Mouse (Mus musculus): Measurements from ENCODE around the gene Dip2b. TPM values are rescaled to one million over a fixed set of nuclear protein-coding genes. Genes with fewer than 3 reads are reported as not detected.

The Dip2b gene
- polyA plus RNA-seq, 1 experiment from 2014 or later: 16.3 TPM

DNA sequence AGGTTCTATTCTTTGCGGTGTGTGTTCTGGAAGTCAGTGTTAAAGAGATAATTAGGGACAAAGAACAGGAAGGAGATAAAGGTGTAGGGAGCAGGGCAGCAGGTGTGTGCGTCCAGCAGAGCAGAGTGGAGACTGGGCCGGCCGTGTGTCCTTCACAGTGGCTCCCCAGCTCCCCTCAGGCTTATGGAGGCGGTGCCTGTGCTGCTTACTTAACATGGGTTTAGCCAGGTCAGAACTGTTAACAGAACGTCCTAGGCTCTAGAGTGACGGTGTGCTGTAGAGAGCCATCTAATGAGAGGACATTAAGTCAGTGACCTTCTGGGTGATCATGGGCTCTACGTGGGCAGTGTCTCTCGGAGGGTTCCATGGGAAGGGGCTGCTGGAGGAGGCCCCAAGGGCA is 73.4 kb downstream of the Dip2b start:
- no peak for ATAC-seq (ENCODE audit: insufficient number of reproducible peaks, low FRiP score)
- H3K4me3 ChIP-seq: no peak overlapping the region
- WGBS: 50% methylated on average over 9 of the region's 9 CpGs

DNA sequence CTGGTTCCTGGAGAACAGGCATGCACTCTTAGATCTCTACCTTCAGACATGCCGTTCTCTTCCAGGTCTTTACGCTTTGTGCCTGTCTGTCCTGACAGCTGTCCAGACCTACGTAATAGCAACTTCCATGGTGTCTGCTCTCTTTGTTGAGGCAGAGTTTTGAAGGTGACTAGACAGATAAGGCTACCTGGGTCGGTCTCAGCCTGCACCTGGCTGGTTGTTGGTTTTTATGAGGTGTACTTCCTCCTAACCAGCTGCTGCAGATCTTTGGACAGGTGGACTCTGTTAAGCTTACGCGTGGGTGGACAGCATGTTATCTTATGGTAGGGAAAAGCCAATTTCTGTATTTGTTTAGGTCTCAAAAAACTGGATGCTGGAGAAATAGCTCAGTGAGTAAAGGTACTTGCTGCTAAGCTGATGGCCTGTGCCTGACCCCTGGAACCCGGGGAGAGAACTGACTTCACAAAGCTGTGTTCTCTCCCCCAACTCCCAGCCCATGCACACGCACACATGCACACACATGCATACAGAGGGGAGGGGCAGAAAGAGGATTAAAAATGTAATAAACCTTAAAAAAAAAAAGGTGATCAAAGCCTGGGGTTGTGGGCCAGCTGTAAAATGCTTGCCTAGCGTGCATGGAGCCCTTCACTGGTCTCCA is 74.0 kb downstream of the Dip2b start:
- Histone ChIP-seq H3K4me3 (no peak overlapping the region), H3K36me3 (peaks cover 11% of the 10 kb centered on the region), H3K9ac (no peak overlapping the region), H3K9me3 (replicated peaks) (no peaks in the 10 kb centered on the region), H3K27ac (ENCODE audit: poor library complexity, severe bottlenecking) (peak overlapping the region; percentile 67), H3K4me1 (replicated peaks) (peaks cover 66% of the 10 kb centered on the region), H3K27me3 (replicated peaks) (no peaks in the 10 kb centered on the region), H3K4me2 (no peak overlapping the region)
- ATAC-seq (ENCODE audit: insufficient number of reproducible peaks, low FRiP score): no peak
- 71% methylated on average over 9 of the region's 9 CpGs for WGBS

More for the DNA sequence above, 73.4 kb downstream of the Dip2b start:
- Histone ChIP-seq H3K27me3 (replicated peaks) (no peaks in the 10 kb centered on the region), H3K36me3 (peaks cover 11% of the 10 kb centered on the region), H3K4me1 (replicated peaks) (peaks cover 72% of the 10 kb centered on the region), H3K4me2 (no peak overlapping the region), H3K9me3 (replicated peaks) (no peaks in the 10 kb centered on the region), H3K27ac (ENCODE audit: poor library complexity, severe bottlenecking) (peak overlapping the region; percentile 67), H3K9ac (no peak overlapping the region)

DNA sequence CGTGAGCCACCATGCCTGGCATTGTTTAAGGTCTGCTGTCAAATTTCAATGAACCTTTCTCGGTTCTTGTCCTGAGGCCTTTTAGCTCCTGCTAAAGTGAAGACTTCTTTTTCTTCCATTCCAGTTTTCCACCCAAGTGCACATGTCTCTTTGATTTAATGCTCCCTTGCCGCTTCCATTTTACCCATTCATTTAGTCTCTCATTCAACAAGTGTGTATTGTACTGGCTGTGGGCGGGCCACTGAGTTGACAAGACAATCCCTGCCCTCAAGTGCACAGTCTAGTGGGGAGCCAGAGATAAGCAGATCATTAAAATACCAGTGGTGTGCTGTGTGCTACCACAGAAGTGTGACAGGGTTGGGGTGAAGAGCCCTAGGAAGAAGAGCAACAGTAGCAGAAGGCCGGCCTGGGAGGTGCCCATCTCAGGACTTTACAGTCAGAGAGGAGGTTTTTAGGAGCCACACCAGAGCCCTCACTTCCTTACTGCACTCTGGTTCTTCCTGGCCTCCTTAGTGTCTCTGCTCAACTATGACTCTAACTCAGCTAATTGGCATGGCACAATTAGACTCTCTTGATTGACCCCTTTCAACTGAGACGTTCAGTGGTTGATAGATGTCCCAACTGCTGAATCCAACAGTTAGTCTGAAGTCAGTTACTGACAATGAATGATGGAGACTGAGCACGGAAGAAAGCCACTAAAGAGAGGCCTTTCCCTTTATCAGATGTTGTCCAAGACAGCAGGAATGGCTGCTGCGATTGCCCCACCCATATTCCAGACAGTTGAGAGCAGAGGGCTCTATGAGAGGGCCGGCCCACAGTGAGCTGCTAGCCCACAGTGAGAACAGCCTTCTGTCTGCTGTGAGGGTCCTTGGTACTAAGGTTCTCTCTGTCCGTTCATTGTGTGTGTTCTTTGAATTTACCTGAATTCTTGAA is 75.1 kb downstream of the Dip2b start:
- no peak overlapping the region for H3K4me2 ChIP-seq
- no peak overlapping the region for H3K9ac ChIP-seq
- H3K27me3 ChIP-seq (replicated peaks): no peaks in the 10 kb centered on the region
- H3K4me3 ChIP-seq: no peak overlapping the region
- ATAC-seq (ENCODE audit: insufficient number of reproducible peaks, low FRiP score): no peak
- H3K27ac ChIP-seq (ENCODE audit: poor library complexity, severe bottlenecking): peak overlapping the region; percentile 21; the same call in 1 of the 2 replicates
- no peaks in the 10 kb centered on the region for H3K9me3 ChIP-seq (replicated peaks)
- 55% methylated on average over 10 of the region's 10 CpGs for WGBS
- H3K4me1 ChIP-seq (replicated peaks): peaks cover 56% of the 10 kb centered on the region
- H3K36me3 ChIP-seq: peaks cover 20% of the 10 kb centered on the region

DNA sequence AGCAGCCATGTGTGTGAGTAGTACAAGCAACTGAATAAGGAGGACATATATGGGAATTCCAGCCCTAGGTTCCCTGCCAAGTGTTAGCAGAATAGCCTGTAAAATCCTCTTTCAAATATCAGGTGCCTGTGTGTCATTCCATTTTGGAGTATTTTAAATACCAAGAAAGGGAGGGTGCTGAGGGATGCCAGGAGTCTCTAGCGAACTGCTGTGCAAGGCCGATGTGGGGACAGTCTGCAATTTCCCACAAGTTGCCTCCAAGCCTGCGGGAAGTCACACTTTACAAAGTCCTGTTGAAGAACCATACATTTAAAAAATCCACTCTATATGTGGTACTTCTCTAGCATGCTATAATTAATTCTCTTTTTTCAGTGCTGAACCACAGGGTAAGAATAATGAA is 77.0 kb downstream of the Dip2b start:
- no peaks in the 10 kb centered on the region for H3K27me3 ChIP-seq (replicated peaks)
- 91% methylated on average over 3 of the region's 3 CpGs for WGBS
- H3K9ac ChIP-seq: no peak overlapping the region
- H3K4me2 ChIP-seq: no peak overlapping the region
- no peak overlapping the region for H3K27ac ChIP-seq (ENCODE audit: poor library complexity, severe bottlenecking)
- peaks cover 50% of the 10 kb centered on the region for H3K4me1 ChIP-seq (replicated peaks)
- no peak for ATAC-seq (ENCODE audit: insufficient number of reproducible peaks, low FRiP score)
- H3K9me3 ChIP-seq (replicated peaks): no peaks in the 10 kb centered on the region
- peaks cover 24% of the 10 kb centered on the region for H3K36me3 ChIP-seq
- H3K4me3 ChIP-seq: no peak overlapping the region

DNA sequence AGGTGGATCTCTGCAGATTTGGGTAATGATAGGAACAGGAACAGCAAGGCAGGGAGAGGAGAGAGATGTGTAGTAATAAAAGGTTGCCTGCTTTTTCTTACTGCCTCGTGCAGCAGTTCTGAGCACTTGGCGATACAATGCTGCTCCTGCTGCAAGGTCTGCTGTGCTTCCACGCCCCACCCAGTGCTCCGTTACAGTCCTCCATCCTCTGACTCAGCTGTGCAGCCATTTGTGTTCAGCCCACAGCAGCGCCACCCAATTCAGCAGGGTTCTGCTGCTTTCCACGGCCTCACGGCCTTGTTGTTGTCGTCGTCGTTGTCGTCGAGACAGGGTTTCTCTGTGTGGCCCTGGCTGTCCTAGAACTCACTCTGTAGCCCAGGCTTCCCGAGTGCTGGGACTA is 77.9 kb downstream of the Dip2b start:
- Histone ChIP-seq H3K9me3 (replicated peaks) (no peaks in the 10 kb centered on the region), H3K27ac (ENCODE audit: poor library complexity, severe bottlenecking) (no peak overlapping the region), H3K4me1 (replicated peaks) (peaks cover 53% of the 10 kb centered on the region), H3K36me3 (peaks cover 24% of the 10 kb centered on the region), H3K9ac (no peak overlapping the region), H3K27me3 (replicated peaks) (no peaks in the 10 kb centered on the region), H3K4me2 (no peak overlapping the region), H3K4me3 (no peak overlapping the region)
- WGBS: 88% methylated on average over 13 of the region's 13 CpGs
- no peak for ATAC-seq (ENCODE audit: insufficient number of reproducible peaks, low FRiP score)

DNA sequence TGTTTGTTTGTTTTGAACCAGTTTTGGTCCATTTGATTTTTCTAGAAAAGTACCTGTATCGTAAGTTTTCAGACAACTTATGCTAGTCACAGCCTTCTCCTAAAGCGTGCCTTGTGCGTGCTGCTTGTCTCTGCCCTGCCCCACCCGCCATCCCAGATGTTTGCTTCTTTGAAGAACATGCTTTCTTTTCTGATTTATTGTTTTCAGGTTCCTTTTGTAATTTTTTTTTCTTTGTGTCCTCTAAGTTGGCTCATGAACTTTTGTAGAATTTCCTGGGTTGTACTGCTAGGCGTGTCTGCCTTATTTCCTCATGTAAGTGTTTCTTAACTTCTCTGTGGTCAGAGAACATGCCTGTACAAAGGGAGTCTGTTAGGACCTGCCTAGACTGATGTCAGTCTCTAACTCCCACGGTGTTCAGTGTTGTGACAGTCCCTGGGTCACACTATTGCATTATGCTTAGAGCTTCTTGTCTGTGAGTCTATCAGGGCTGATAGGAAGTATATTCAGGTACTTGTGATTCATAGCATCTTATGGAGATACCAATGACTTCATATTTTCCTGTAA is 80.8 kb downstream of the Dip2b start:
- Histone ChIP-seq H3K36me3 (peaks cover 24% of the 10 kb centered on the region), H3K9me3 (replicated peaks) (no peaks in the 10 kb centered on the region), H3K9ac (no peak overlapping the region), H3K27ac (ENCODE audit: poor library complexity, severe bottlenecking) (no peak overlapping the region), H3K4me1 (replicated peaks) (peaks cover 52% of the 10 kb centered on the region), H3K4me2 (no peak overlapping the region), H3K4me3 (no peak overlapping the region), H3K27me3 (replicated peaks) (no peaks in the 10 kb centered on the region)
- ATAC-seq (ENCODE audit: insufficient number of reproducible peaks, low FRiP score): no peak
- WGBS: 83% methylated on average over 6 of the region's 6 CpGs

DNA sequence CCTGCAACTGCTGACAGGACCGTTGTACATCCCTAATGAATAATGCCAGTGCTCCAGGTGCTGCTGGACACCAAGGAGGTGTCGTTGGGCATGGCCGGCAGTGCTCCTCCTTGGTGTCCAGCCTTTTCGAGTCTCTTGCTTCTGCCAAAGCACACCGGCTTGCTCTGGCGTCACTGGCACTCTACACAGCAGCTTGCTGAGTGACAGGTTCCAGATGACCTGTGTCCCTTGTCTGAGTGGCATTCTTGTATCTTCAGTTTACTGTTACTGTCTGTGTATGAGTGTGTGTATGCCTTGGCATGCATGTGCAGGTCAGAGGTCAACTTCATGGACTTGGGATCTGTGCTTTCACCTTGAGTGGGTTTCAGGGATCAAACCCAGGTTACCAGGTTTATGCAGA is 83.0 kb downstream of the Dip2b start:
- Histone ChIP-seq H3K27ac (ENCODE audit: poor library complexity, severe bottlenecking) (peak overlapping the region; percentile 69), H3K27me3 (replicated peaks) (no peaks in the 10 kb centered on the region), H3K9ac (peak overlapping the region; percentile 33; the same call in 1 of the 2 replicates), H3K9me3 (replicated peaks) (no peaks in the 10 kb centered on the region), H3K4me2 (peak overlapping the region; percentile 32), H3K4me3 (no peak overlapping the region), H3K4me1 (replicated peaks) (peaks cover 63% of the 10 kb centered on the region), H3K36me3 (peaks cover 16% of the 10 kb centered on the region)
- ATAC-seq (ENCODE audit: insufficient number of reproducible peaks, low FRiP score): peak; percentile 65; the same call in 1 of the 2 replicates
- WGBS: 38% methylated on average over 6 of the region's 6 CpGs

DNA sequence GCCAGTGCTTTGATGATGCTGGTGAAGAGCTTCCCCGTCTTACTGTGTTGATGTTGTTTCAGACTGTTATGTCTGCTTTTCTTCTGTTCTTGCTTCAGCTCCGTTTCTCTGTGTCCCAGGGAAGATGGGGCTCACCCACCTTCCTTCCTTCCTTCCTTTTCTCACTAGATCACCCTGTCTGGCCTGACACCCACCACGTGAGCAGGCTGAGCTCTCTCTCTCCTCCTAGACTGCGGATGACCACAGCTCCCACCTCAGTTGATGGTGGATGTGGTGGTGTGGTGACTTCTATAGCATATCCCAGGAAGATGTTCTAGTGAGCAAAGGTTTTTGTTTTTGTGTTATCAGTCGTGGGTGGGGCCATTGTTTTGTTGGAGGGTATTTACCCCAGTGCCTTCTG is 85.4 kb downstream of the Dip2b start:
- H3K27ac ChIP-seq (ENCODE audit: poor library complexity, severe bottlenecking): no peak overlapping the region

DNA sequence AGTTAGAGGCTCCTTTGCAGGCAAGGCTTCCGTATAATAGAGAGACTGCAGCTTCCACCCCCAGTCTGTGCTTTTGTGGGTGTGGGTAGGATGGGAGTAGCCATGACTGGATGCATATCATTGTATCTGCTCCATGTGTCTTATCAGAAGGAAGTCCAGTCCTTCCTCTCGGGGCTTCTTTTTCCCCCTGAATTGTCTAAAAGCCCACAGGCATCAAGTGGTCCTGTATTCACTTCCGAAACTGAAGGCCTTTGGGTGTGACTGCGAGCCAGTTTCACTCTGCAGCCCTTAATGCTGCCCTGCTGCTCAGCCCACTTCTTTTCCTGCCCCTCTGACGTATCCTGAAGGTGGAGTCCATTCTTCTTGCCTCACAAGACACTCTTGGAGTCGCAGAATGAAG is 86.8 kb downstream of the Dip2b start:
- no peak for ATAC-seq (ENCODE audit: insufficient number of reproducible peaks, low FRiP score)

More for the DNA sequence above, 85.4 kb downstream of the Dip2b start:
- Histone ChIP-seq H3K9ac (no peak overlapping the region), H3K4me2 (no peak overlapping the region), H3K36me3 (peaks cover 1% of the 10 kb centered on the region; the same call in 1 of the 2 replicates), H3K9me3 (replicated peaks) (no peaks in the 10 kb centered on the region), H3K4me1 (replicated peaks) (peaks cover 65% of the 10 kb centered on the region), H3K4me3 (no peak overlapping the region), H3K27me3 (replicated peaks) (no peaks in the 10 kb centered on the region)
- 60% methylated on average over 5 of the region's 5 CpGs for WGBS
- ATAC-seq (ENCODE audit: insufficient number of reproducible peaks, low FRiP score): no peak

DNA sequence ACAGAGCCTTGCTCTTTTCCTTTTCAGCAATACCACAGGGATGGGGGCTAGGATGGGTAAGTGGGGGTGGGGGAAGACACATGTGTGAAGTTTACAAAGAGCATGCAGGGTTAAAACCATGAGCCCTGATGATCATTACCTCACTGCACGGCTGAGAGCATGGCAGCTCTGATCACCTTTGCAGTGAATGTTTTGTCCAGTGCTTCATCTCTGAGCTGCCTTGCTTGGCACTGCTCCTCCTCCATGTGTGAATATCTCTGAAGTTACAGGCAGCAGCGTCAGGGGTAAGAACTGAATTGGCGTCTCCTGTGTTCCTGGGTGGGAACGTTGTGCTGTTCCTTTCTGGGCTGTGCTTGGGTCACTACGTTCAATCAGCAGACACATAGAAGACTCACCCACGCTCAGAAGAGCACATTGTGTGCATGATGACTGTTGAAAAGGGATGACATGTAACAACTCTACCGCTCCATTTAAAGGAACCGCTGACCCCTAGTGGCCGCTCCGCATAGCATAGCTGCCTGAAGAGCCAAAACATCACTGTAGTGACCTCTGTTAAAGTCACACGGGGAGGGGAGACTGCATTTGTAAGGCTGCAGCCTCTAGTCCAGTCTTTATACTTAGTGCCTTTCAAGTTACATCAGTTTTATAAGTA is 88.1 kb downstream of the Dip2b start:
- H3K9me3 ChIP-seq (replicated peaks): no peaks in the 10 kb centered on the region
- H3K27ac ChIP-seq (ENCODE audit: poor library complexity, severe bottlenecking): 0 out of 2 replicates have a peak overlapping the region, but pooled peaks have one; percentile 10
- no peak overlapping the region for H3K4me3 ChIP-seq
- peak; percentile 82 for ATAC-seq (ENCODE audit: insufficient number of reproducible peaks, low FRiP score)
- no peaks in the 10 kb centered on the region for H3K36me3 ChIP-seq
- 8% methylated on average over 11 of the region's 11 CpGs for WGBS
- no peaks in the 10 kb centered on the region for H3K27me3 ChIP-seq (replicated peaks)
- peaks cover 51% of the 10 kb centered on the region for H3K4me1 ChIP-seq (replicated peaks)
- peak overlapping the region; percentile 34 for H3K4me2 ChIP-seq
- 0 out of 2 replicates have a peak overlapping the region, but pooled peaks have one; percentile 24 for H3K9ac ChIP-seq

More for the DNA sequence above, 86.8 kb downstream of the Dip2b start:
- Histone ChIP-seq H3K9ac (no peak overlapping the region), H3K9me3 (replicated peaks) (no peaks in the 10 kb centered on the region), H3K36me3 (no peaks in the 10 kb centered on the region), H3K4me3 (no peak overlapping the region), H3K27ac (ENCODE audit: poor library complexity, severe bottlenecking) (no peak overlapping the region), H3K4me2 (no peak overlapping the region), H3K27me3 (replicated peaks) (no peaks in the 10 kb centered on the region), H3K4me1 (replicated peaks) (peaks cover 64% of the 10 kb centered on the region)
- 61% methylated on average over 6 of the region's 6 CpGs for WGBS
